Mouse (Mus musculus): ENCODE data around the gene Trpm6. TPM values are rescaled to one million over a fixed set of nuclear protein-coding genes. Genes with fewer than 3 reads are reported as not detected.
A peak's percentile ranks its signal among the peaks of the same experiment; 100 is the strongest.

The Trpm6 gene
- polyA plus RNA-seq, 1 experiment from 2014 or later: 0.19 TPM

GRCm38 (mm10) chr19:18902041-18902693 is 152.4 kb downstream of the Trpm6 start:
- Histone ChIP-seq H3K4me3 (no peak overlapping the region), H3K9ac (no peak overlapping the region), H3K4me1 (0 out of 2 replicates have a peak, but pooled peaks cover 4% of the 10 kb centered on the region), H3K27me3 (no peaks in the 10 kb centered on the region), H3K27ac (no peak overlapping the region), H3K4me2 (0 out of 2 replicates have a peak overlapping the region, but pooled peaks have one; percentile 5), H3K9me3 (replicated peaks) (no peaks in the 10 kb centered on the region), H3K36me3 (ENCODE audit: poor library complexity, severe bottlenecking) (no peaks in the 10 kb centered on the region)
- ATAC-seq: no peak
- WGBS: 70% methylated on average over 15 of the region's 15 CpGs

GRCm38 (mm10) chr19:18902694-18903067 is 152.9 kb downstream of the Trpm6 start:
- 68% methylated on average over 6 of the region's 6 CpGs for WGBS
- Histone ChIP-seq H3K9me3 (replicated peaks) (no peaks in the 10 kb centered on the region), H3K27ac (no peak overlapping the region)

GRCm38 (mm10) chr19:18905511-18905910 is 155.7 kb downstream of the Trpm6 start:
- ATAC-seq: no peak
- H3K4me1 ChIP-seq: no peaks in the 10 kb centered on the region
- no peak overlapping the region for H3K4me3 ChIP-seq
- H3K9ac ChIP-seq: no peak overlapping the region
- WGBS: 77% methylated on average over 3 of the region's 3 CpGs
- no peaks in the 10 kb centered on the region for H3K9me3 ChIP-seq (replicated peaks)
- H3K4me2 ChIP-seq: no peak overlapping the region
- H3K27me3 ChIP-seq: no peaks in the 10 kb centered on the region
- H3K36me3 ChIP-seq (ENCODE audit: poor library complexity, severe bottlenecking): no peaks in the 10 kb centered on the region
- no peak overlapping the region for H3K27ac ChIP-seq

More at GRCm38 (mm10) chr19:18902694-18903067, 152.9 kb downstream of the Trpm6 start:
- Histone ChIP-seq H3K4me2 (0 out of 2 replicates have a peak overlapping the region, but pooled peaks have one; percentile 5), H3K27me3 (no peaks in the 10 kb centered on the region), H3K9ac (no peak overlapping the region), H3K36me3 (ENCODE audit: poor library complexity, severe bottlenecking) (no peaks in the 10 kb centered on the region), H3K4me3 (no peak overlapping the region), H3K4me1 (0 out of 2 replicates have a peak, but pooled peaks cover 4% of the 10 kb centered on the region)
- ATAC-seq: no peak

- Histone ChIP-seq H3K4me3 (no peak overlapping the region), H3K4me1 (no peaks in the 10 kb centered on the region), H3K36me3 (ENCODE audit: poor library complexity, severe bottlenecking) (no peaks in the 10 kb centered on the region), H3K4me2 (no peak overlapping the region), H3K9ac (no peak overlapping the region), H3K27me3 (no peaks in the 10 kb centered on the region), H3K27ac (no peak overlapping the region), H3K9me3 (replicated peaks) (no peaks in the 10 kb centered on the region)
- ATAC-seq: no peak
- WGBS: 74% methylated on average over 3 of the region's 3 CpGs
Measured at GRCm38 (mm10) chr19:18909641-18910040, 159.9 kb downstream of the Trpm6 start.

- no peak overlapping the region for H3K9ac ChIP-seq
- H3K4me1 ChIP-seq: no peaks in the 10 kb centered on the region
- no peak overlapping the region for H3K4me3 ChIP-seq
- H3K36me3 ChIP-seq (ENCODE audit: poor library complexity, severe bottlenecking): no peaks in the 10 kb centered on the region
- H3K9me3 ChIP-seq (replicated peaks): no peaks in the 10 kb centered on the region
- ATAC-seq: no peak
- no peak overlapping the region for H3K4me2 ChIP-seq
- H3K27ac ChIP-seq: no peak overlapping the region
- no peaks in the 10 kb centered on the region for H3K27me3 ChIP-seq
Measured at GRCm38 (mm10) chr19:18911755-18912340, 162.1 kb downstream of the Trpm6 start.

GRCm38 (mm10) chr19:18941391-18941790 is 191.6 kb downstream of the Trpm6 start:
- WGBS: 85% methylated on average over 6 of the region's 6 CpGs
- Histone ChIP-seq H3K27ac (no peak overlapping the region), H3K4me3 (no peak overlapping the region), H3K4me2 (no peak overlapping the region), H3K4me1 (0 out of 2 replicates have a peak, but pooled peaks cover 6% of the 10 kb centered on the region), H3K9me3 (replicated peaks) (no peaks in the 10 kb centered on the region), H3K27me3 (no peaks in the 10 kb centered on the region), H3K9ac (no peak overlapping the region), H3K36me3 (ENCODE audit: poor library complexity, severe bottlenecking) (no peaks in the 10 kb centered on the region)
- ATAC-seq: no peak

Other genes starting within 250 kb of the Trpm6 start
- 26.4 and 29.5 TPM in 2 replicates for gene Ostf1, start 118.2 kb upstream of the Trpm6 start, polyA plus RNA-seq (2015; fragmentation: Nextera tagmentation; extraction: Ambion mirVana)
- gene Nmrk1, start 118.0 kb upstream of the Trpm6 start, polyA plus RNA-seq (2015; fragmentation: Nextera tagmentation; extraction: Ambion mirVana): 4.2 and 4.5 TPM in 2 replicates
- 17.7 and 18.0 TPM in 2 replicates for gene Carnmt1, start 79.2 kb upstream of the Trpm6 start, polyA plus RNA-seq (2015; fragmentation: Nextera tagmentation; extraction: Ambion mirVana)
- 74.1 and 82.2 TPM in 2 replicates for gene D030056L22Rik, start 36.8 kb upstream of the Trpm6 start, polyA plus RNA-seq (2015; fragmentation: Nextera tagmentation; extraction: Ambion mirVana)

Measured in forebrain, embryonic 13.5 days (tissue).